Mouse (Mus musculus): ENCODE data around the gene Trp63.

Trp63 gene

GRCm38 (mm10) chr16:25865096-25865869 is 181.7 kb downstream of the Trp63 start:
- in situ Hi-C loops (cut with MboI; ENCODE audit: low sequenced_read_pairs), result no loop called here

GRCm38 (mm10) chr16:25871503-25871902 is 187.9 kb downstream of the Trp63 start:
- in situ Hi-C loops (cut with MboI; ENCODE audit: low sequenced_read_pairs), result no loop called here

- in situ Hi-C loops (cut with MboI; ENCODE audit: low sequenced_read_pairs), result no loop called here
These were observed 192.1 kb downstream of the Trp63 start for GRCm38 (mm10) chr16:25875681-25876080.

- in situ Hi-C loops (cut with MboI; ENCODE audit: low sequenced_read_pairs), result no loop called here
These were observed 193.9 kb downstream of the Trp63 start for GRCm38 (mm10) chr16:25877416-25877965.

GRCm38 (mm10) chr16:25878116-25878515 is 194.6 kb downstream of the Trp63 start:
- in situ Hi-C loops (cut with MboI; ENCODE audit: low sequenced_read_pairs), result no loop called here

GRCm38 (mm10) chr16:25899071-25899470 is 215.5 kb downstream of the Trp63 start:
- in situ Hi-C loops (cut with MboI; ENCODE audit: low sequenced_read_pairs), result no loop called here

GRCm38 (mm10) chr16:25899657-25900056 is 216.1 kb downstream of the Trp63 start:
- in situ Hi-C loops (cut with MboI; ENCODE audit: low sequenced_read_pairs), result no loop called here

- in situ Hi-C loops (cut with MboI; ENCODE audit: low sequenced_read_pairs), result no loop called here
These were observed 216.9 kb downstream of the Trp63 start for GRCm38 (mm10) chr16:25900389-25900908.

- in situ Hi-C loops (cut with MboI; ENCODE audit: low sequenced_read_pairs), result no loop called here
These were observed 228.6 kb downstream of the Trp63 start for GRCm38 (mm10) chr16:25912185-25912584.

GRCm38 (mm10) chr16:25934181-25934580 is 250.6 kb downstream of the Trp63 start:
- in situ Hi-C loops (cut with MboI; ENCODE audit: low sequenced_read_pairs), result no loop called here
